Mouse (Mus musculus): ENCODE results near the gene Kif21a.

The Kif21a gene

DNA sequence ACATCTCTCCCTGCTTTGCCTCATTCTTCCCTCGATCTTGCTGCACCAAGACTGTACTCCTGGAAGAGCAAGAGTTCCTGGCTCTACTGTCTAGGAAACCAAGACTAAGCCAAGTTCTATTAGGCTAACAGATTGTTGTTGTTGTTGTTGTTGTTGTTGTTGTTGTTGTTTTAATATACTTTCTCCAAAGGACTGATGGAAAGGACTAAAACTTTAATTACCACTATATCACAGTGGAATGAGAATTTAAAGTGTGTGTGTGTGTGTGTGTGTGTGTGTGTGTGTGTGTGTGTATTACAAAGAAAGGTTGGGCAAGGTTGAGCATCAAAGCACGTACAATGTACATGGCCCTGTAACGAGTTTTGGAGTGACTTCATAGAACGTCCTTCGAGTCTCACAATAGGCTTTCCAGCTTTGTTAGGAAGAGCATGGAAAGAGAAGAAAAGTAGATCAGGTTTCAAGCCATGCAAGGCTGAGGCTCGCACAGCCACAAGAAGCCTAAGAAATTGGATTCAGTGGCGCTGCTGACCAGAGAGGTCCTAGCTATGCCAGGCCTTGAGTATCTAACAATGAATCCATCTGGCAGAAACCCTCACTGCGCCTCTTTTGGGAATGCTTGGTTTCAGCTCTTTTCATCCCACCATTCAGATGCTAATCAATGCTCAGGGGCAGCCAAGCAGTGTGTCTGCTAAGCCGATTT lies 31.4 kb downstream of the Kif21a start:
- DNase-seq (ENCODE audit: low read depth, low spot score): no peak

DNA sequence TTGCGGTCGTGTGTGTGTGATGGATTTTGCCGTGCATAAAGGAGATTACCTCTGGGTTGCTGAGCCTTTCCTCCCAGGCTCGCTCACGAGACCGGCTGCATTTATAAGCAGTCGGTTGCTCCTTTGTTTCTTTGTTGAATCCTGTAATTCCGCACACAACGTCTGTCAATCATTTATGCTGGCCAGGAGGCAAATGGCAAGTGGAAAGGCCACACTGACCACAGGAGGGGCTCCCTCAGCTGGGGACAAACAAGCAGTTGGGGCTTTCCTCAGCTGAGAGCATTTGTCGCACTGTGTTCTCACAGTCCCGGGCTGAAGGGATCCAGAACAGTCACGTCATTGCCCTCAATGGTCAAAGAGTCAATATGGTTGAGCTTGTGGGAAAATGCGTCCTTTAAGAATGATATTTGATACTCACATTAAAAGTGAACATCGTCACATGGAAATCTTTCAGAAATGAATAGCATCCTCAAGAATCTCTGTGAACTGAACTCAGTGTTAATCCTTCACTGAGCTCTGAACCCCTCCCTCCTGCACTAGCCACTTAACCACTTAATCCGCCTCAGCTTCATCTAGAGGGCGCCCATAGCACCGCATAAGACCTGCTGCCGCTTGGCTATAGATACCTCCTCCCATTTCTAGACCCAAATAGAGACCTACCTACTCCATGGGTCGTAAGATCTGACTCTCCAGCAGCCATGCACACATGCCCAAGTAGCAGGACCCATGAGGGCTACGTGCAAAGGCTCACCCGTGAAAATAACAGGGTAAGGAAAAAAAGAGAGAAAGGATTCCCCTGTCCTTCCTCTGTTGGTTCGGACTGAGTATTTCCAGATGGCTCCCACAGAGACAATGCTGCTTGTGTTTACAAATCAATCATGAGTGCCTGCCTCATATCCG lies 32.2 kb downstream of the Kif21a start:
- DNase-seq (ENCODE audit: low read depth, low spot score): no peak

DNA sequence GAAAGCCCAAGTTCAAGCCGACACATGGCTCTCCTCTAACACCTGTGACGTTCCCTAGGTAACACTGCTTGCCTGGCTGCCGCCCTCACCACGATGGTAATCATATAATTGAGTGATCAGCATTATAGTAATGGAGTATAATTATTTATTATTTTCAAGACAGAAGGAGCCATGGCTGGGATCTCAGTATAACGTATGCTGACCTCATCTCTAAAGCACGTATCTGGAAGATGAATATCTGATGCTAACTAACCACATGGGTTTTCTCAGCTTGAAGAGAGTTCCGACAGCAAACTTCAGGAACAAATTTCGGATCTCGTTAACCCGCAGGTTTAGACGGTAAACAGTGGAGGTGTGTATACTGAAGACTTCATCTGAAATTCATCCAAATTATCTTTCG lies 33.4 kb downstream of the Kif21a start:
- DNase-seq (ENCODE audit: low read depth, low spot score): no peak

DNA sequence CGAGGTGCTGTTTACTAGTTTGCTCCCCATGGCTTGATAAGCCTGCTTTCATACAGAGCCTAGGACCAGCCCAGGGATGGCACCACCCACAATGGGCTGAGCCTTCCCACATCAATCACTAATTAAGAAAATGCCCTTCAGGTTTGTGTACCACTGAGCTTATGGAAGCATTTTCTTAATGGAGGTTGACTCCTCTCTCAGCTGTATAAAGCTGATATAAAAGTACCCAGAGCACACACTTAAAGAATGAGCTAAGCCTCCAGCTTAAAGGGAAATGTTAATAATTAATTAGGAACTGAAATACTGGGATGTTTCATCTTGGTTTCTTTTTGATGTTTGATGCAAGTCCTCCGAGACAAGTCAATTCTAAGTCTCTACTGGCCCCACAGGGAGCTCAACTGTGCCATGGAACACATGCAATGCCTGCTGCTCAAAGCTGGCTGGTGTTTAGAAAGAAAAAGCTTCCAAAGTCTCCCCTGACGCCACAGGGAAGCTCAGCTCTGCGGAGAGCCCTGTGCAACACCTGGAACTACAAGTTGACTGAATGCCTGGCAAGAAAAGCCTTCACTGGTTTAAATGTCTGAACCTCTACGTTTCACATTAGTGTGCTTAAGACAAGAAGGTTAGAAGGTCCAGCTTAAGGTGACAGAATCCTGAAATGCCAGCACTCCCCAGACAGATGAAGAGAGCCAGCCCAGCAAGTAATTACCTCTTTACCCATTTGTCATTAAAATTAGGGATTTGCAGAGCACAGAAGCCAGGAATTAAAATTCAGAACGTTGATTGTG lies 36.8 kb downstream of the Kif21a start:
- no peak for DNase-seq (ENCODE audit: low read depth, low spot score)

DNA sequence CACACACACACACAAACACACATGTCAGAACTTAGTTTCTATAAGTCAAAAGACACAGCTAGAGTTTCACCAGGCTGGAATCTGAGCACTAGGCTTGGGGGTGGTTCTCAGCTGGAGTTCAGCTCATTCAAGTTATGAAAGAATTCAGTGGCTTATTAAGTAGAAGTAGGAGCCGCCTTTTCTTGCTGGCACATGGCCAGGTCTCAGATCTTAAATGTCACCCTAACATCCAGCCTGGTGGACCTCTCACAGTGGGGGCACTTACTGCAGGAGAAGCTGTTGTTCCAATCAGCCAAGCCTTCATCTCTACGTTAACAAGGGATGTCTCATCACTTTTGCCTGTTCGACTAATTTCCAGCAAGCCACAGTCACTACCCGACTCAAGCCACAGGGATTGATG lies 39.5 kb downstream of the Kif21a start:
- no peak for DNase-seq (ENCODE audit: low read depth, low spot score)

DNA sequence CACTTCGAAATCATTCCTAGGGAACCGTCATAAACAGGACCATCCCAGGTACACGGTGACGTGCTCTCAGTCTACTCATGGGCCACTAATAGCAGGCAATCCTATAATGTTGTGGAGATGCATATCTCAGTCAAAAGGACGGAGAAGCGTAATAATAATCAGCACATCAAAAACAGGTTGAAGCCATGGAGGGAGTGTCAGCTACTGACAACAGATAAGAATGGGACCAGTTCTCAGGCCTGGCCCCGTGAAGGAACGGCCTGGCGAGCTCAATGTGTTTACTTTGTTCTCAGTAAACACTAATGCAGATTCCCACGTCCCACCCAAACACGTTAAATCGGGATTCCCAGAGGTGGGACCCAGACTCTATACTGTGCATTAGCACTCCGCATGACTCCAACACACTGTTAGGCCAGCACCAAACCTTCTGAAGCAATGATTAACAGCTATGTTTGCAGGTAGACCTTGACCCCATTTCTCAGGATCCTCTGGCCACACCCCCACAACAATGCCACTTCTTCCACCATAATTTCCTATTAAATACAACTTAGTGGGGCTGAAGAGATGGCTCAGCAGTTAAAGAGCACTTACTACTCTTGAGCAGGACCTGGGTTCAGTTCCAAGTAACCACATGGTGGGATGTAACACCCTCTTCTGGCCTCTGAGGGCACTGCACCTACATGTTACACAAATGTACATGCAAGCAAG lies 42.5 kb downstream of the Kif21a start:
- no peak for DNase-seq (ENCODE audit: low read depth, low spot score)

DNA sequence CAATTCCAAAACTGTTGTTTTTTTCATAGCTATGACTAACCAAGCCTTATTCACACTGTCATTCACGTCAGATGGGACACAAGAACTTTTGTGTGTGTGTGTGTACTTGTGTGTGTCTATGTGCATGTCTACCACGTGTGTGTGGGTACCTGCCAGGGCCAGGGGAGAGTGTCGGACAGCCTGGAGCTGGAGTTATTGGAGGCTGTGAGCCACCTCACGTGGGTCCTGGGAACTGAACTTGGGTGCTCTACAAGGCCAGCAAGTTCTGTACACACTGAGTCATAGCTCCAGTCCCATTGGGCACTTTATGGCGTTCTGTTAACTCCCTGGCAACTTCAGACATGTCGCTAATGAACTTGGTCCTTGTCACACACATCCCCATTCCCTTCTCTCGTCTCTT lies 45.0 kb downstream of the Kif21a start:
- no peak for DNase-seq (ENCODE audit: low read depth, low spot score)

DNA sequence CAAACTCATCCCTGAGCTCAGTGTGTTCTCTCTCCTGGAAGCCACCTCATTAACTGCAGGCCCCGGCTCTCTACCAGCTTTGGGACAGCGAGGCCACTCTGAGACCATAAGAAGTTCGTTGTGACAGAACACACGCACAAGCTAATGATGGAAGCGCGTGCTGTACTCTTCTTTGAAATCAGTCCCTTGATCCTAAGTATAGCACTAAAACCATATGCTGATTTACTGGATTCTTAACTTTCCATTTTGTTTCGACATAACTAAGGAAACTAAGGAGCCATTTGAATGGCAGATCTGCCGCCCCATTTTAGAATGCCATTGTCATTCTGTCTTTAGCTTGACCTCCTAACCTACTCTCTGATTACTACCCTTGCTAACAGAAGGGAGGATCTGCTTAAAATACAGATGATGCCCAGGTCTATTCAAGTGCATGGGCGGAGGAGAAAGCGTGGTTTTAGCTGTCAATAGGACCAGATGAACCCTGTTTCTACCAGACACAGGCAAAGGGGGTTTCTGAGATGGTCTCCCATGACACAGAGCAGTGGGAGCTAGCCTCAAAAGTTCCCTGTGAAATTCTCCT lies 48.6 kb downstream of the Kif21a start:
- DNase-seq (ENCODE audit: low read depth, low spot score): no peak

DNA sequence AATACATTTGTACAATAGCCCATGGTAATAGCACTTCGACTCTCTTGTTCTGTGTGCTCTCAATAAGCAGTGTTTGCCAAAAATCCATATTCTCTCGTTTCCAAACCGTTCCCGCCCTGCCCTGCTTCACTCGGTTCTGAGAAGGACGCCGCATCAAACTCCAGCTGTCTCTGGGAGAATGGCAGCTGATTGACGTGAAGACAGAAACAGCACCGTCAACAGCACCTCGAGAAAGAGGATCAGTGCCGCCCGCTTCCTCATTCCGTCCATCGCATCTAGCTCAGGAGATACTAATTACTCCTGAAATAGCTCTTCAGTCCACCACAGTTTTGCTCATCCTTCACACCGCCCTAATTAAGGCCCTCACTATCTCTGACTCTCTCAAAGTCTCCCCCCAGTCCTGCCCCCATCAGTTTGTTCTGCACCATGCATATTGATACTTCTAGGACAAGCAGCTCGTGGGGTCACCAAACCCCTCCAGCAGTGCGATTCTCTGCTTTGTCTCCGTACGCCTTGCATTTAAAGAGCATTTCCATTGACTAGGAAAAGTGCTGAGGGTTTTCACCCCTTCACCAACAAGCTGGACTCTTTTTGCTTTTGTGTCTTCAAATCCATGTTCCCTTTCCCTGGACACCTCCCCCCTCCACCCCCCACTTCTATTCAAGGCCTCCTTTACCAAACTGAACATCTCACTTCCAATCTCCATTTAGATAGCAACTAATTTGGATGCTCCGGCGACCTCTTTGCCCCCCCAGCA lies 49.3 kb downstream of the Kif21a start:
- DNase-seq (ENCODE audit: low read depth, low spot score): no peak

DNA sequence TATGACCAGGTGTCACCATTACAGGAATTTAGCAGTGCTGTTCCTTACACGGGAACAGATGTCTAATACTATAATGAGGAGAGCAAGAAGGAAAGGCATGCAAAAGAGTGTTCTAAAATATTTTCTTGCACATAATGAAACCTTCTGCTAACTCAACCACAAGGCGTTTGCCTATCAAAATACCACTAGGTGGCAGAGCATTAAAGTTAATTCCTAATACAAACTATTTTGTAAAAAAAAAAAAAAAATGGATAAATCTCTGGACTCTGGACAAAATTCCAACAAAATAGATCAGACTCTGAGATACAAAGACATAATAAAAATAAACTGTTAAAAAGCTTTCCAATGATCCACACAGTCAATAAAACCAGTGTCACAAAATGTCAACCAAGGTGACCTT lies 56.9 kb downstream of the Kif21a start:
- no peak for DNase-seq (ENCODE audit: low read depth, low spot score)

DNA sequence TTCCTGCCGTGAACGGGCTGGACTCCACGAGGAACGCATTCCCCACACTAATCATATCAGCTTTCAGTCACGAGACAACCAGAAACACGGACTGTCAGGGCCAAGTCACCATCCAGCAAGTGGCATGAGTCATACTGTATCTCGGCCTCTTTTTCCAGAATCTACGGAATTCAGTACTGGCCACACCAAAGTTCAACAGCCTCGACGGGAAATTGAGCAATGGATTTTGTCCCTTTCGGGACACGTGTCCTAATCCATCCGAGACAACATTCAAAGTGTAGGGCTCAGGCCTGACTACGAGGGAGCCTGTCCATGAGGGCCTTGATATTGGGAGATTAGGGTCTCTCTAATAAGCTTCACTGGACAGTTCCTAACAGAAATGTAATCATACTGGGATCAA lies 57.4 kb downstream of the Kif21a start:
- no peak for DNase-seq (ENCODE audit: low read depth, low spot score)

DNA sequence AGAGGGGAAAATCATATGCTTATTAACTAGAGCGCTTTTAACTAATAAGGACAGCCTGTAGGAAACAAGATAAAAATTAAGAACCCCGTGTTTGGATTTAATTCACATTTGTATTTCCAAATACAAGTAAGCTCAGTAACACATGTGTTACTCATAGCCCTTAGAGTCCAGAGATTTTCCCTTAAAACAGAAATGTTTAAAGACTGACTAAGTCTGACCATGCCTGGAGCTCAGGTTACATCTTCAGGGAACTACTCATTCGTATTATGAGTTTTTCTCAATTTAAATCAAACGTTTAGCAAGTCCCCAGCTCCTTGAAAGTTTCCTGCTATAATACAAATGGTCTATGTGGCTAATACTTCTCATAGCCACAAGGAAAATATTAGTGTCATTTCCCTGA lies 57.9 kb downstream of the Kif21a start:
- no peak for DNase-seq (ENCODE audit: low read depth, low spot score)

DNA sequence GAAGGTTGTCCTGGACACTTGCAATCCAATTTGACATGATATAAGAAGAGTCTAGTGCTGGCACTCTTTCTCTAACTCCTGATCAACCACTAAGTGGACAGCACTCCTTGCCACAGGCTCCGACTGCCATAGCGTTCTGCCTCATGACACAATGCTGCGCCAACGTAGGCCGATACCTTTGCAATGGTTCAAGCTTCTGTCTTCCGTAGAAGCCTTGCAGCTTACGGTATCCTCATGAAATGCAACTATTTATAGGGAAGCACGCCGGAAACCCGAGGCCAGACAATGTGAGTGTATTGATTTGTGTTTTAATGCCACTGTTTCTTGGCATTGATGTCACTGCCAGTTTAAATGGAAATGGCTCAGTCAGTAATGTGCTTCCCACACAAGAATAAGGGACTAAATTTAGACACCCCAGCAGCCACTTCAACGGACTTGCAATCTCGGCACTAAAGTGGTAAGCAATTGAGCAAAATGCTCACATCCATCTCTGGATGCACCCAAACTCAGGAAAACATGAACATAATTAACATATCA lies 62.0 kb downstream of the Kif21a start:
- DNase-seq (ENCODE audit: low read depth, low spot score): no peak

DNA sequence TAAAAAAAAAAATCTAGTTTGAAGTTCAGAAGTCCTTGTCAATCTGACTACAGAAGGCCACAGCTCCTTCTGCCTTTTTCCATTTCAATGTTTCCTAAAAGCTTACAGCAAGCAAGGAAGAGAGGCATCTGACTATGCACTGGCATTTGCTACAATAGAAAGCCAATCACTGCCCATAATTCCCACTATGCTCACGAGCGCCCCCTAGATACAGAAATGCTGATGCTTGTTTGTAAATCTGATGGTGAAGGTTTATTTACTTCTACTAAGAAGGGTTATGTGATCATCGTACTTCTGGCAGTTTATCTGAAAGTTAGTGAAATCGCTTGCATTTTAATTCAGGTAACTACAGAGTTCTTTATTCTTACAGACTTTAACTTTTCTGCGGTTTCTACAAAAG lies 73.8 kb downstream of the Kif21a start:
- DNase-seq (ENCODE audit: low read depth, low spot score): no peak

DNA sequence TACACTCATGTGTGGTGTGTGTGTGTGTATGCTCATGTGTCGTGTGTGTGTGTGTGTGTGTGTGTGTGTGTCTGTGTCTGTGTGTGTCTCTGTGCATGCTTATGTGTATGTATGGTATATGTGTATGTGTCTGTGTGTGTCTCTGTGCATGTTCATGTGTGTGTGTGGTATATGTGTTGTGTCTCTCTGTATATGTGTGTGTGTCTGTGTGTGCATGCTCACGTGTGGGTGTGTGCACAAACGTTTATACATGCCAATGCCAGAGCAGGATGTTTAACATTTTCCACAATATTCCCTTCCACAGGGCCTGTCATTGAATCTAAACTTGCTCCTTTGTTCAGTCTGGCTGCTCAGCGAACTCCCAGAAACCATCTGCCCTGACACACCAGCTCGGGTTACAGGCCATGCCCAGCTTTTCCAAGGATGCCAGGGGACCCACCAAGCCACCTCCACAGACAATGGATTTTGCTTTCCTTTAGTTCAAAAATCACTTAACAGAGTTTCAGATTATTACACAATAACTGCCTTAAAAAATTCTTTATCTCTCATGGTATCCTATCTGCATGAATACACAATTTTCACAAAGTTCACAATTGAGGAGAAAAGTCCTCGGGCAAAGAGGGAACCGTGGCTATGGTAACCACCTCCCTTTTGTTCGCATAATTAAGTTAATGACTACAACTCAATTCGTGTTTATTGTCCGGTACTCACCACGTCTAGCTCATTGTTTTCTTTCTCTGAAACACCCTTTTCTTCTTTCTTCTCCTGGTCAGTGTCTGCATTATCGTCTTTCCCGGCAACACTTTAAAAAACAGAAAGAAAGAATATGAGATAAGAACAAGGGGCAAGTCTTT lies 77.6 kb downstream of the Kif21a start:
- DNase-seq (ENCODE audit: low read depth, low spot score): no peak

DNA sequence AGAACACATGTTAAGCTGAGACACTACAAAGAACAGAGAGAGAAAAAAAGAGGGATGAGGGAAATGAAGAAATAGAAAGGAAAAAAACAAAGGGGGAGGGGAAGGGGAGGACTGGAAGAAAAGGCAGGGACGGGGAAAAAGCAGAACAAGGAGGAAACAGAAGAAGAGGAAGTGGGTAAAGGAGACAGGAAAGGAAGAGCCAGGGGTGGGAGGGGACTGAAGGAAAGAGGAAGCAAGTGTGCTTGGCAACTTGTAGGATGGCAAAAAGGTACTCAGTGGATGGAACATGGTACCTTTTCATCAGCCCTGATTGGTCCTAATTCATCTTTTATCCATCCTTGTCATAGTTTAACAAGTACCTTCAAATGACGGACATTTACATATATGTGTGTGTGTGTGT lies 86.4 kb downstream of the Kif21a start:
- no peak for DNase-seq (ENCODE audit: low read depth, low spot score)

DNA sequence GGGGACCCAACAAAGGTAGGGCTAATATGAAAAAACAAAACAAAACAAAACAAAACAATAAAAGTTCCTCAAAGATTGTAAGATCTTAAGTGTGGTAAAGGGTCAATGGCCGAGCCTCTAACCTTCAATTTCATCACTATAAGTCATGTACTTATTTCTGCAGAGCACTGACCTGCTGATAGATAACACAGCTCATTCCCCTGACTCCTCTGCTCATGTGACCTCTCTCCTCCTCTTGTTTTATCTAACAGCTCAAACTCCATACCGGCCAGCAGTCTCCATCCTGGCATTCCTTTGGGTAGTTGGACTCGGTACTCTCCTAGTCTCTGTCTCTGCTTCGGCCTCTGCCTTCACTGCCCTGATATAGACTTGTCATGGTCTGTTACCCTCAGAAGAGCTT lies 87.2 kb downstream of the Kif21a start:
- DNase-seq (ENCODE audit: low read depth, low spot score): no peak

DNA sequence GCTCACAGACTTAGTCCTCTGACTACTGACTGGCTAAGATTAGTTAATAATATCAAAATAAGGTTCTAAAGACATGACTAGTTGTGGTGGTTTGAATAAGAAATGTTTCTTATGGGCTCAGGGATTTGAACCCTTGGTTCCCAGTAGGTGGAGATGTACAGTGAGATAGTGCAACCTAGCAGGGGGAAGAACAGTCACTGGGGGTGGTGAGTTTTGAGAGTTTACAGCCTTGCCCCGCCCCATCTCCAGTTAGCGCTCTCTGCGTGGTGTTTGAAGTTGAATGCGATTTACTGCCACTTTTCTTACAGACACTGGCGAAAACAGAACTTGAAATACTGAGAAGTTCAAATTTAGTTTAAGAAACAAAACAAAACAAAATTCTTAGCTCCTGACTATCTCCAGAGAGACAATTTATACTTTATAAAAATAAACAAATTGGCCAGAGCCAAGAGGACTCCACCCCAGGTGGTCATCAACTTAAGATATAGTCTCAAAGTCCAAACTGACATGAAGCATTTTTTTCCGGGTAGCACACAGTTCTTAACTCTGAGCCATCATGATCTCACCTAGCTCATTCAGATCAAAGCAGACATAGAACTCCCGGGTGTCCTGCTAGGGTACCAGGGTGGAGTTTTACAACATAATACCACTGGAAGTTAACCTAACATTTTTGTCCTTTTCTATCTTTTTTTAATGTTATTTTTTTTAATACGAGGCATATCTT lies 88.8 kb downstream of the Kif21a start:
- no peak for DNase-seq (ENCODE audit: low read depth, low spot score)

DNA sequence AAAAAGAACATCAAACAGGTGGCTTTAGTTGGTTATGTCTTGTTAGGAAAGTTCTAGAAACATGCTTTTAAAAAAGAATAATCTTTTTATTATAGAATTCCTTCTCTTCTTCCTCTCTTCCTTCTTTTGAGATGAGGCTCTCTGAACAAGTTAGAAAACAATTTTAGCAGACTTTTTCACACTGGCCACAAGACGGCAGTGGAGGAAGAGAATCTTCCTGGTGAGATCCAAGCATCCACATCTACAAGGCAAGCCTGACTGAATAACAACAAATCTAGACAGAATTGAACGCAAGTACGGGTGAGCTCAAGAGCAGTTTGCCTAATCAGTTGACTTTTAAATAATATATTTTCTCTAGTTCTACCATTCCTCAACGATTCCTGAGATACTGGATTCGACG lies 98.4 kb downstream of the Kif21a start:
- DNase-seq (ENCODE audit: low read depth, low spot score): no peak
